Mouse (Mus musculus) inflammation-experienced regulatory T-cells, adult 6 months (primary cell): ENCODE measurements around the gene Ccdc84. TPM values are rescaled to one million over a fixed set of nuclear protein-coding genes. Genes with fewer than 3 reads are reported as not detected.
"Not testable (repeated sequence)": the region's sequence is repeated elsewhere in the genome, so short reads cannot be mapped to it uniquely, and the experiment has no call there.

Experiments
- ATAC-seq: one replicate; pipeline ENCODE4 v1.8.0; 2017
- polyA plus RNA-seq, 3 experiments: library from polyadenylated mRNA; unstranded; fragments of 100-300 nt; shearing (Covaris generic); gene quantifications; one replicate each; pipeline ENCODE4 v1.2.1; 2017

Ccdc84 gene
- polyA plus RNA-seq, 3 experiments from 2014 or later, result 13.6 to 35.6 (median 25.7) TPM

DNA sequence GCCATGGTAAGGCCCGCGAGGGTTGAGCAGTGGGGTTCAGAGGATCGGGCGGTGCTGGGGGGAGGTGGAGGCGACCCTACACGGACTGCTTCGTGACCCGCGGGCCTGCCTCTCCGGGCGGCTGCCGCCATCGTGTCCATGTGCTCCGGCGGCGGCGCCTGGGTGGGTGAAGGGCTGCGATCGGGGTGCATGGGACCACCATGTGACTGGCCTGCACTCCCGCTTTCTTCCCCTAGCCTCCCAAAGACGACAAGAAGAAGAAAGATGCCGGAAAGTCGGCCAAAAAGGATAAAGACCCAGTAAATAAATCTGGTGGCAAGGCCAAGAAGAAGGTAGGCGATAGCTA, 10.6 kb downstream of the Ccdc84 start:
- ATAC-seq, result no peak

DNA sequence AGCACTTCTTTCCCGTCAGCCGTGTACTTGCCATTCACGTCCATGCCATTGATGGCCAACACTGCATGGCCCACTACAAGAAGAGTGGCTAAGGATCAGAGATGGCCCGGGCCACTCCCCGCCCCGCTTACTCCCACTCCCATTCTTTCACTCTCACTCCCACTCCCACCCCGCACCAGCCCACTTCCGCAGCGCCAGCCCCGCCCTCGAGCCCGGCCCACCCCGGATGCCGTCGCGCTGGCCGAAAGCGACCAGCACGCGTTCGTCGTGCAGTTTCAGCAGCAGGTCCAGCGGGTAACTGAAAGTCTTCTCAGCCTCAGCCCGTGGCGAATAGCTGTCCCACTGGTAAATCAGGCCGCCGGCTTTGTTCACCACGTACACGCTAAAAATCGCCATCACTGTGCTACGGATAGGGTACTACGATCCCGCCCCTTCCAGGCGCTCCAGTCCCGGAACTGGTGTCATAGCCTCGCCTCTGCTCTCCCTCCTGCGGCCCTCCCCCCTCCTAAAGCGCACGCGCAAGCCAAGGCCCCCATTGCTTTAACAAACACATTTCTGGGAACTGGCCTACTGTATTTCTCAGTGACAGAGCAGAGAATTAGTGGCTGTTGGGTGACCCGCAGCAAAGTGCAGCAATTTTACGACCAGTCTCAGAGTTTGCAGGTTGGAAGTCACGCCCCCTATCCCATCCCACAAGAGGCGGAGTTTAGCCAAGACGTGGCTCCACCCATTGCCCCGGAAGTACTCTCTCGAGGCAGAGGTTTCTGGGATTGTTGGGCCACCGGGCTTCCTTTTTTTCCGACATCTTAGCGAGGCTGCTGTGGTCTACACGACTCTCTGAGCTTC, 11.2 kb downstream of the Ccdc84 start, which contains the start of the genes Rps25 and Trappc4:
Gene Rps25, plus strand, starts transcription at position 234 of the 846 bp plus-strand sequence.
Gene Trappc4, minus strand, starts transcription at position 695 of the 846 bp plus-strand sequence.
- ATAC-seq, result peak; percentile 94

DNA sequence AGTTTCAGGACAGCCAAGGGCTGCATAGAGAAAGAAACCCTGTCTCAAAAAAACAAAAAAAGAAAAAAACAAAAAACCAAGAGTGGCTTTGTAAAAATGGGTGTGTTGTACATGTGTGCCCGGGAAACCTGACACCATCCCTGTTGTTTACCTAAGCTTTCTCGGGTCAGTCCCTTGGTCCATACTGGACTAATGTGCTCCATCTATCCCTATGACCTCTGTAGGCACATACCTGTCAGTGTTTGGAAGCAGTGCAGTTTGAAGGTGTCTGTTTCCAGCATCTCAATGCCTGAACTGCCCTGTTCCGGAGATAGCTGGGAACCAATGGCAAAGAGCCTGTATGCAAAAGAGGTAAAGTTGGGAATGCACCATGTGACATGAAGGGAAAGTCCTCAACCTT, 13.4 kb downstream of the Ccdc84 start:
- ATAC-seq, result no peak

DNA sequence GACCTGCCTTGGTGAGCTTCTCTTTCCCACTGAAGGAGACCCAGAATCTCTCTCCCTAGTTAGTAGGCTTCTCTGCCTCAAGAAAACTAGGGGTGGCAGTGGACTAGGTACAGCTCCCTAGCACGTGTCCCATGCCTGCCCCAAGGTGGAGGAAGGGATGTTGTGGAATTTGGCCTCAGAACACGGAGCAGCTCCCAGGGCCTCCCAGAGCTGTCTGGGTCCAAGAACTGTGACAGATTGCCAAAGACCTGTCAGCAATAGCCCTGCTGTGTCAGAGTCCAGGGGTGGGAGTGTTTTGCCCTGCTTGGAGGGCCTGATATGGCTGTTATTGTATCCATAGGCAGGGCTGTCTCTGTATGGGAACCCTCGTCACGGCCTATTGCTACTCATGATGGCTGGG, 17.3 kb downstream of the Ccdc84 start:
- no peak for ATAC-seq

DNA sequence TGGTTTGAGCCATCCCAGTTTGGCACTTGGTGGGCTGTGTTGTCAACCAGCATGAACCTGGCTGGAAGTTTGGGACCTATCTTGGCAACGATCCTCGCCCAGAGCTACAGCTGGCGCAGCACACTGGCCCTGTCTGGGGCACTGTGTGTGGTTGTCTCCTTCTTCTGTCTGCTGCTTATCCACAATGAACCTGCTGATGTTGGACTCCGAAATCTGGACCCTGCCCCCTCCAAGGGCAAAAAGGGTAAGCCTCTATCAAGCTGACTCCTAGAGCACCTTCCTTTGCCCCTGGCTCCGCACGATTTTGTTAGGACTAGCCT, 18.6 kb downstream of the Ccdc84 start:
- ATAC-seq, result no peak

DNA sequence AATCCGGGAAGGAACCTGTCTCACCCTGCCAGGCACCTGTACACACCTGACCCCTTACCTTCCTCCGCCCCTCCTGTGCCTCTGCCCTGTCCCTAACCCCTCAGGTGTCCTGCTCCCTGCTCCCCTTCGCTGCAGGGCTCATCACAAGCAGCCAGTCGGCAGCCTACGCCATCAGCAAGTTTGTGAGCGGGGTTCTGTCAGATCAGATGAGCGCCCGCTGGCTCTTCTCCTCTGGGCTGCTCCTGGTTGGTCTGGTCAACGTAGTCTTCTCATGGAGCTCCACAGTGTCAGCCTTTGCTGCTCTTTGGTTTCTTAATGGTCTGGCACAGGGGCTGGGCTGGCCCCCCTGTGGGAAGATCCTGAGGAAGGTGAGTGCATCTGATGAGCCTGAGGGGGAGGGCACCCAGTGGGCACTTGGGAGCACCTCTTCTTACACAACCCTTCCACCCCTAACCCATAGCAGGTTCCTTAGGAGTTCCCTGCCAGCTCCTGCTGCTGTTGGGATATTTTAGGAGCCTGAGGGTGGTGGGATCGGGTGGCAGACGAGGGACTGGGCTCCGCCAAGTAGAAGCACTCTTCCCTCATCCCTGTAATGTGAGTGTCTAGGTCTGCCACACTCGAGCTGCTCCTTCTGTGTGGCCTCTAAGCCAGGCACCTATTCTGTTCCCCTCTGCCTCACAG, 19.1 kb downstream of the Ccdc84 start:
- ATAC-seq, result no peak

DNA sequence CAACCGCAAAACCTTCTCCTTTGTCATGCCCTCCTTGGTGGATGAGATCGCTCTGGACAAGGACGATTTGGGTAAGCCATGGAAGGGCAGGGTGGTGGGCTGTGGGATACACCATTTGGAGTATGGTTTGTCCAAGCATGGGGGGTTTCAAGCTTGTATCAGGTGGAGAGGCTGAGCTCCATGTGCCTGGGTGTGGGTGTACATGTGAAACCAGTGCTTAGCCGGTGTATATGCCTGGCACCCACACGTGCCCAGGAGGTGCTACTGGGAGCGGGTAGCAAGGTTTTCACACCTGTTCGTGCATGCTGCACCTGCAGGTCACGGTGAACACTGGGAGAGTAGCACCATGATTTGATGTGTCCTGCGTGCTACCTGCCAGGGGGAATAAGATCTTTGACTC, 19.8 kb downstream of the Ccdc84 start:
- ATAC-seq, result no peak

DNA sequence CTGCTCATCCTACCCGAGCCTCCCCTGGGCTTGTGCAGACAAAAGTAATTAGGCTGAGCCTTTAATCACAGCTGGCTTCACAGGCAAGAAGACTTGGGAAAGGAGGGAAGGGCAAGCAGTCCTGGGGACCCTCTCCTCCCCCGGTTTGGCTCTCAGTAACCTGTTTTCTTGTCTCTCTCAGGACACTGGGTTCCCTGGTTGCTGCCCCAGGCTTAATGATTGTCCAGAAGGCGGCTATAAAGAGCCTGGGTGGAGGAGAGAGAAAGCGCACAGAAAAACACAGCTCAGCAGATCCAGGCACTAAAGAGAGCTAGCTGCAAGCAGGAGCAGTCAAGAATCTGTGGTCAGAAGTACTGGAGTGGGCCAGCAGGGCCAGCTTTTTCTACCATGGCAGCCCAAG, 20.3 kb downstream of the Ccdc84 start:
- ATAC-seq, result no peak

DNA sequence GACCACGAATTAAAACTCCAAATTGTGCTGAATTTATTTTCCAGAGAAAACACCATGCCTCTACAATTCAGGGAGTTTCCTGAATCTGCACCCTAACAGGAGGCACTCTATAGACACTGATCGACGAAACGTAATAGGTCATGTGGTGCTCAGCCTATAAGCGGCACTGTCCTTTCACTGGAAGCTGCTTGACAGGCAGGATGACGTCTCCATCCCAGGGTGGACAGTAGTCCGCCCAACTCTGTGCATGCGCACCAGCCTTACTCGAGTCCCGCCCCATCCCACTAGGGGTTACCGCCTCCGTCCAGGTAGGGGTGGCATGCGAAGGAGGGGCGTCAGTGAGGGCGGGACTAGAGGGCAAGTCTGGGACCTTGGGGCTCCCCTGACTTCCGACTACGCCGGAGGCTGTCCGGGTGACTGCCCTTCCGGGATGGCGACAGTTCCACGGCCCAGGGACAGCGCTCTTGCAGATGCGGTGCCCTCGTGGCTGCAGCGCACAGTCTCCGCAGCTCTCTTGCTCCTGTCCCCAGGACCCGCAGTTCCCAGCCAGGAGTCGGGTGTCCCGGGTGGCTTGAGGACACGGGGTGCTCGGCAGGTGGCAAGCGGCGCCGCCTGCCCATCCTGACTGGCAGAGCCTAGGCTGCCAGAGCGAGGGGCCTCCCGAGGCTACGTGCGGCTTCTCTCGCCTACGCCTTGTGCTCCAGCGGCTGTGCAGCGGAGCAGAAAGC, 21.5 kb downstream of the Ccdc84 start, which contains the start of gene Slc37a4:
Gene Slc37a4, plus strand, starts transcription at position 169 of the 728 bp plus-strand sequence.
- ATAC-seq, result peak; percentile 93

DNA sequence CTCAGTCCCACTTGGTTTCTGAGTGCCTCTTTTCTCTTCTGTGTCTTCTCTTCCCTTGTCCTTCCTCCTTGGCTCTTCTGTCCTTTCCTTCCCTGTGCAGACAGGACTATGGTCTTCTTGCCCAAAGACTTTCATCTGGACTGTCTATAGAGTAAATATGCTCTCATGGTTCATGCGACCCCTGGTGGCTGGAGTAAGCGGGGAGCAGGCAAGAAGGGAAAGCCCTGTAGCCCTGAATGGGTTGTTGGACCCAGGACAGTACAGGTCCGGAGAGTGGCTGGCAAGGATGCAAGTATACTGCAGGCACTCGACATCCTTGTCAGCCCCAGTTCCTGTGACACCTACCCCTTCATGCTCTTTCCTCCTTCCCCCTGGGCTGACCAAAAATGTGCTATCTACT, 26.9 kb downstream of the Ccdc84 start:
- no peak for ATAC-seq

DNA sequence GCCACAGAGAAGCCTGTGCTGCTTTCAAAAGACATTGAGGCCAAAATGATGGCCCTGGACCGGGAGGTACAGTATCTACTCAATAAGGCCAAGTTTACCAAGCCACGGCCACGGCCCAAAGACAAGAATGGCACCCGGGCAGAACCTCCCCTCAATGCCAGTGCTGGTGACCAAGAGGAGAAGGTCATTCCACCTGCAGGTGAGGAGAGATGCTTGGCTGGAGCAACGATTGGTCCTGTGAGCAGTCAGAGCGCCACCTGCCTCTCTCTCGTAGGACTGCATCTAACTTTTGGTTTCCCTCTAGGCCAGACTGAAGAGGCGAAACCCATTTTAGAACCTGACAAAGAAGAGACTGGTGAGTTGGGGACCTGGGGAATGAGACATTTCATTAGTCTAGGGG, 29.1 kb downstream of the Ccdc84 start:
- peak; percentile 82 for ATAC-seq

DNA sequence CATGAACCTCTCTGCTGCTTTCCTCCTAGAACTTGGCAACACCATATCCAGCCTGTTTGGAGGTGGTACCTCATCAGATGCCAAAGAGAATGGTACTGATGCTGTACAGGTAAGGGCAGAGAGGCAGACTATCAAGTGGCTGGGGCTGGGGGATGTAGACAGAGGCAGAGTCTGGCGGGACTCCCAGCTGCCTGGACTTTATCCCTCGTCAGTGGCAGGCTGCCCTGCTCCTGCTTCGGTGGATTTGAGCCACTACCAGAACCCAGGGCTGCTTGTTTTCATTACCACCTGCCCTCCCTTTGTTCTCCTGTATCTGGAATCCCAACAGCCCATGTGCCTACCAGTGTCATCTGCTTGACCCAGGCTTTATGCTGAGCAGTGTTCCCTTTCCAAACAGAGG, 31.1 kb downstream of the Ccdc84 start:
- no peak for ATAC-seq

DNA sequence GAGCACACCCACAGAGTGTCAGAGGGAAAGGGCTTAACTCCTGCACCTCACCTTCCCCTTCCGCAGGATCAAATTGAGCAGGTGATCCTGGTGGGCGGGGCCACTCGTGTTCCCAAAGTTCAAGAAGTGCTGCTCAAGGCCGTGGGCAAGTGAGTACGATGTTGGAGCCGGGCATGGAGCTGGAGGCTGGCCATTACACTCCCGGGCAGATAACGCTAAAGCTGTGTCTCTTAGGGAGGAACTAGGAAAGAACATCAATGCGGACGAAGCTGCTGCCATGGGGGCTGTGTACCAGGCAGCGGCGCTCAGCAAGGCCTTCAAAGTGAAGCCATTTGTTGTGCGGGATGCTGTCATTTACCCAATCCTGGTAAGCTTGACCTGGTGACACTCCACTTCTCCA, 33.8 kb downstream of the Ccdc84 start:
- ATAC-seq, result no peak

DNA sequence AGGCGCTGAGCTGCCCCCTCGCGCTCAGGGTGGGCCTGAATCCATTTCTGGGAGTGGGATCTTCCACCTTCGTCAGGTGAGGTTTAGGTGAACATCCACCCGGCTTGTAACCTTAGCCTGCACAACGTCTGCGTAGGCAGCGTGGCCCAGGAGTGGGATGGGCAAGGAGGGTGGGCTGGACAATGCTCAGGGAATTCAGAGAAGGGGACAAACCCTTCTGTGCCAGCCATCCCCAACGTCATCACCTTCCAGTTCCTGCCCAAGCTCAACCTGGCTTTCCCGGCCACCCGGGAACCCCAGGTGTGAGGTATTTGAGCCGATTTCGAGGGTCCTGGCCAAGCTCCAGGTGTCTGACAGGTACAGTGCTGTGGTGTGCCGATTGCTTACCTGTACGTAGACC, 38.5 kb downstream of the Ccdc84 start:
- no peak for ATAC-seq

DNA sequence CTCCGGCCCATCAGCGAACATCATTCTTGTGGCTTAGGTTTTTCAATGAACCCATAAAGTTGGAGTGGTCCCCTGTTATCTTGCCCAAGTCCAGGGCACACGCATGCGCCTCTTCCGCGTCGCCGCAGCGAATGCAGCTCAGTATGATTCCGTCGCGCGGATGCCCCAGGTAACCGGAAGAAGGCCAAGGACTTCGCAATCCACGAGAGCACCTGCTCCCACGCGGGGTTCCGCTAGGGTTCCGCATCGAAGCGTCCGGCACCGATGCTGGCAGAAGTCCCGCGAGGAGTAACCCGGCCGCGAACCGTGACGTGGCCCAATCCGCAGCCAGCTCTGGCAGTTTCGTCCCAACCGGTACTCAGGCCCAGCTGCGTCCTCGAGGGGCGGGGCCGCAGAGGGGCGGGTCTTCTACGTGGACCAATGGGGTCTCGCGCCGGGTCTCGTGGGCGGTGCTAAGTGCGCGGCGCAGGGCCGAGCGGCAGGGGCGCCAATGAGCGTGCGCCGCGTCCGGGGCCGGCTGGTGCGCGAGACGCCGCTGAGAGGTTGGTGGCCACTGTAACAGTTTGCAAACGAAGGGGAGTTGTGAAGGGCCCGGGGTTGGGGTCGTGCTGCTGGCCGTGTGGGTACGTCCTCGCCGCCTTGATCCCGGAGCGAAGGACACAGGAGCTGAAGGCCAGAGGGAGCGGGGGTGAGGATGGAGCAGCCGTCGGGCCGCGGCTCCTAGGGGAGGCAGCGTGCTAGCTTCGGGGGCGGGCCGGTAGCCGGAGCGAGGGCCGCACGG, 39.1 kb downstream of the Ccdc84 start, which contains the start of gene Hyou1:
Gene Hyou1, plus strand, starts transcription at position 437 of the 781 bp plus-strand sequence.
- peak; percentile 93 for ATAC-seq

DNA sequence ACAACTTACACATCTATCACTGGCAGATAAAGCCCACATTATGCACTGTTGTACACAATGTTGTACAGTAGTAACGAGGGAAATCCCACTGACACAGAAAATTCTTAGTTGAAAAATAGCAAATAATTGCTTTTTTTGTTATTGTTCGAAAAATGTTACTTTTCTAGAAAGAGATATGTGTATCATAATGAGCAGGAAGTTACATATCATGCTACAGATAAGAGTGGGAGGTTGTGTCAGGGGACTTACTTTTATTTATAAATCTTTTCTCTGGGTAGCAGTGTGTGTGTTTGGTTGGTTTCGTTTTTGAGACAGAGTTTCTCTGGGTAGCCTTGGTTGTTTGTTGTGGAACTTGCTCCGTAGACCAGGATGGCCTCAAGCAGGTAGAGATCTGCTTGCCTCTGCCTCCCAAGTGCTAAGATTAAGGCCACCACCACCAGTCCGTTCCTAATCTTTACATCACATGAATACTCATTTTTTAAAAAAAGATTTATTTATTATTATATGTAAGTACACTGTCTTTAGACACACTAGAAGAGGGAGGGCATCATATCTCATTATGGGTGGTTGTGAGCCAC, 40.1 kb downstream of the Ccdc84 start:
- ATAC-seq, result no peak

DNA sequence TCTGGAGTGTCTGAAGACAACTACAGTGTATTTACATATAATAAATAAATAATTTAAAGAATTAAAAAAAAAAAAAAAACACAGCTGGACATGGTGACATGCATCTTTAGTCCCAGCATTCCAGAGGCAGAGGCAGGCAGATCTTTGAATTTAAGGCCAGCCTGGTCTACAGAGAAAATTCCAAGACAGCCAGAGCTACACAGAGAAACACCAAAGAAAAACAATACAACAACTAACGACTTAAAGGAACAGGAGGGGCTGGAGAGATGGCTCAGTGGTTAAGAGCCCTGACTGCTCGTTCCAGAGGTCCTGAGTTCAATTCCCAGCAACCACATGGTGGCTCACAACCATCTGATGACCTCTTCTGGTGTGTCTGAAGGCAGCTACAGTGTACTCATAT, 41.0 kb downstream of the Ccdc84 start:
- ATAC-seq, result not testable (repeated sequence)

DNA sequence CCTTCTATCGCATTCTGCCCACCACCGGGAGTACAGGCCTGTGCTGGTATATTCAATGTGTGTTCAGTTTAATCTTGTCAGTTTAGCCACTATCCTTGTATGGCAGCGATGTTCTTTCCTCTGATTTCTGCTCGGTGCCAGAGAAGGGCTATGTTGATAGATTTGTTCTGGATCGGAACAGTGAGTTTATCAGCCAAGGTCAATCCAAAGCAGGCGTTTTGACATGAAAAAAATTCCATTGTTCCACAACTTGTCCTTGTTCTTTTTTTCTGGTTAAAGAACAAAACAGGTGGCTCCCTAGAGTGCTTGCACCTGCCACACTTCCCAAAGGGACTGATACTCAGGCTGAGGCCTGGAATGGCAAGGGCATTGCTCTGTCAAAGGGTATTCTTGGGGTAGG, 42.2 kb downstream of the Ccdc84 start:
- no peak for ATAC-seq

DNA sequence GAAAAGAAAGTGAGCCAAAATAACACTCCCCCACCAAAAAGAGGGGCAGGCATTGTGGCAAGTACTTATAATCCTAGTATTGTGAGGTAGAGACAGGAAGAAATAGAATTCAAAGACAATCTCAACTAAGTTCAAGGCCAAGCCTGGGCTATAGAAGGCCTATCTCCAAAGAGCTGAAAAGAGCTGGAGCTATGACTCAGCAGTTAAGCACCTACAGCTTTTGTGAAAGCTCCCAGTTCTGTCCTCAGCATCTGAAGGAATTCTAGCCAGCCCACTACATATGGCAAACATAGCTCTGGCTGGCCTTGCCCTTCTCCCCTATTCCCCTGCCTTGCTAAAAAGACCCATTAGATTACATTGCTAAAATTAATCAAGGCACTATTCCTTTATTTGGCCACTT, 45.0 kb downstream of the Ccdc84 start:
- ATAC-seq, result no peak

DNA sequence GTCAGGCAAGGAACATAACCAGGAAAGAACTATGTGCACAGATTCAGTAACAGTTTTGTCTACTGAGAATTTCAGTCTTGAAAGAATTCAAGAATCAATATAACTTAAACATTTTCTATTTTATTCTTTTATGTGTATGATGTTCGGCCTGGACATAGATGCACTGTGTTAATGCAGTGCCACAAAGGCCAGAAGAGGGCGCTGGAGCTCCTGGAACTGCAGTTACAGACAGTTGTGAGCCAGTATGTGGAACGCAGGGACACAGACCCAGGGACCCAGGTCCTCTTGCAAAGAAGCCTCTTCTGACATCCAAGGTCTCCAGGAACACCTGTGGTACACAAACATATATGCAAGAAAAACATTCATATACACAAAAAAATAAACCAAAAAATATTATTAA, 53.9 kb downstream of the Ccdc84 start:
- no peak for ATAC-seq

DNA sequence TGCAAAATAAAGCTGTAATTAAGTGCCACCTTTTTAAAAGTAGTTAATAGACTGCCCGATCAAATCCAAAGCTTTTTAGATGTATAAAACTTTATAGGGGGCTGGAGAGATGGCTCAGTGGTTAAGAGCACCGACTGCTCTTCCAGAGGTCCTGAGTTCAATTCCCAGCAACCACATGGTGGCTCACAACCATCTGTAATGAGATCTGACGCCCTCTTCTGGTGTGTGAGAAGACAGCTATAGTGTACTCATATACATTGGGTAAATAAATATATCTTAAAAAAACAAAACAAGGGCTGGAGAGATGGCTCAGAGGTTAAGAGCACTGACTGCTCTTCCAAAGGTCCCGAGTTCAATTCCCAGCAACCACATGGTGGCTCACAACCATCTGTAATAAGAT, 56.4 kb downstream of the Ccdc84 start:
- not testable (repeated sequence) for ATAC-seq
